Mouse (Mus musculus) testis, adult 2 months (tissue): ENCODE results near the gene Ppm1l.

Experiments used
- CTCF ChIP-seq: fragments of 200-500 bp; IDR thresholded peaks from 2 replicates; pipeline ENCODE4 v1.5.1; 2012; ENCODE audit warnings: low read depth, mild to moderate bottlenecking, inconsistent platforms, low read length, moderate library complexity; ENCODE audit not compliant: control insufficient read depth, insufficient read depth, insufficient replicate concordance
- POLR2A ChIP-seq: fragments of 200-500 bp; IDR thresholded peaks from 2 replicates; pipeline ENCODE4 v1.6.1; 2012; ENCODE audit warnings: low read depth, mild to moderate bottlenecking, inconsistent platforms, low read length, moderate library complexity; ENCODE audit not compliant: control insufficient read depth

GRCm38 (mm10) chr3:69555511-69555910 lies 238.8 kb downstream of the Ppm1l start:
- no peak for TF ChIP-seq CTCF
- TF ChIP-seq POLR2A: no peak
